Mouse (Mus musculus): ENCODE data around the gene Olfr263. TPM values are rescaled to one million over a fixed set of nuclear protein-coding genes. Genes with fewer than 3 reads are reported as not detected.

The Olfr263 gene
- polyA plus RNA-seq, 1 experiment from 2014 or later: not detected

GRCm38 (mm10) chr13:21185521-21185920 is 56.1 kb downstream of the Olfr263 start:
- Histone ChIP-seq H3K9me3 (no peaks in the 10 kb centered on the region), H3K36me3 (peaks cover 88% of the 10 kb centered on the region), H3K27ac (no peak overlapping the region), H3K4me3 (no peak overlapping the region), H3K4me1 (peaks cover 12% of the 10 kb centered on the region), H3K27me3 (ENCODE audit: insufficient read depth, poor library complexity, severe bottlenecking) (no peaks in the 10 kb centered on the region)
- DNase-seq (ENCODE audit: low spot score): no peak
- WGBS: 89% methylated on average over 4 of the region's 4 CpGs

Other genes with a start within 250 kb of the Olfr263 start
- gene Olfr1370, start 54.7 kb upstream of the Olfr263 start, polyA plus RNA-seq (2016; fragmentation: Nextera tagmentation; extraction: Ambion mirVana): not detected in 2 replicates
- 0.07 and 0.10 TPM in 2 replicates for gene Olfr1369-ps1, start 18.2 kb upstream of the Olfr263 start, polyA plus RNA-seq (2016; fragmentation: Nextera tagmentation; extraction: Ambion mirVana)
- gene Olfr1368, start 16.2 kb downstream of the Olfr263 start, polyA plus RNA-seq (2016; fragmentation: Nextera tagmentation; extraction: Ambion mirVana): not detected in 2 replicates
- gene Trim27, start 49.8 kb downstream of the Olfr263 start, polyA plus RNA-seq (2016; fragmentation: Nextera tagmentation; extraction: Ambion mirVana): 108 and 152 TPM in 2 replicates
- not detected in 2 replicates for gene Gpx5, start 163.1 kb downstream of the Olfr263 start, polyA plus RNA-seq (2016; fragmentation: Nextera tagmentation; extraction: Ambion mirVana)
- gene Gpx6, start 182.5 kb downstream of the Olfr263 start, polyA plus RNA-seq (2016; fragmentation: Nextera tagmentation; extraction: Ambion mirVana): not detected in 2 replicates
- not detected in 2 replicates for gene Olfr1367, start 217.3 kb downstream of the Olfr263 start, polyA plus RNA-seq (2016; fragmentation: Nextera tagmentation; extraction: Ambion mirVana)
- gene Zscan12, start 233.2 kb downstream of the Olfr263 start, polyA plus RNA-seq (2016; fragmentation: Nextera tagmentation; extraction: Ambion mirVana): 8.9 and 12.5 TPM in 2 replicates

All from heart, embryonic 10.5 days (tissue).